In the genomic region with DNA sequence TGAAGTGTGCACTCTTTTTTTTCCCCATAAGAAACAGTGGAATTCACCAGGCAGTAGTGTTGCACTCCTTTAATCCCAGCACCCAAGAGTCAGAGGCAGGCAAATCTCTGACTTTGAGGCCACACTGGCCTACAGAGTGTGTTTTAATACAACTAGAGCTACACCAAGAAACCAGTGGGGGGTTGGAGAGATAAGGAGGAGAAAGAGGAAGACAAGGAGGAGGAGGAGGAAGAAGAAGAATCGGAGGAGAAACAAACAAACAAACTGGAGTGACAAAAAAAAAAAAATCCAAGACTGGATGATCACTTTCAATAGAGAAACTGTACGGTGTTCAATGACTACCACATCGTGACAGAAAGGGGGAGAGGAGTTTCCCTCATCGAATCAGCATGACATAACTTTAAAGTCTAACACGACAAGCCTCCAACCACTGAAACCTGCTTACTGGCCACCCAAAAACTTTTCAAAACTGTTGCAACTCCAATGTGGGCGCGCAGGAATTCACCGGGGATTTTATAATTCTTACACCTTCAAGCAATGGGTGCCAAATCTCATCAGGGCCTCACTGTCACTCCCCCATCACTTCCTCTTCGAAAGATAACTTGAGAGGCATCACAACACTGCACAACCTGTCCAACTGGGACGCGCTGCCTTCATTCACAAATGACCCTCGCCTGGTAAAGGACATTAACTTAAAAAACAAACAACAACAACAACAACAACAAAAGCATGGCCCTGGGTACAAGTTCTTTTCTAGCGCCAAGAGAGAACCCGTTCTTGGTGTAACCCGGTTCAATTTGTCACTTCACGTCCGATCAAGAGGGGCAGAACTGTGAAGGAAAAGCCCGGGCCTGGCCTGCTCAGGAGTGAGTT, we compare ENCODE assay signal across 8 mouse cellular contexts. TPM values are rescaled to one million over a fixed set of nuclear protein-coding genes. Genes with fewer than 3 reads are reported as not detected.
A peak's percentile ranks its signal among the peaks of the same experiment; 100 is the strongest.
DNase-seq lines count a peak whose midpoint lies in the region; ATAC-seq and TF ChIP-seq lines count a peak whose summit lies in the region.

No protein-coding gene starts in this region.

- H3K4me3 ChIP-seq in lung, embryonic 15.5 days: peak overlapping the region; percentile 85
- H3K4me3 ChIP-seq in bone marrow, adult 2 months (replicated peaks; ENCODE audit: control insufficient read depth, low read depth, low read length): peak overlapping the region; percentile 76
- H3K4me3 ChIP-seq in heart, embryonic 16.5 days (ENCODE audit: low read length): peak overlapping the region; percentile 79
- peak overlapping the region; percentile 70 for H3K4me3 ChIP-seq in limb, embryonic 14.5 days (replicated peaks; ENCODE audit: low read length)
- peak overlapping the region; percentile 91 for H3K4me3 ChIP-seq in neural tube, embryonic 12.5 days

- H3K4me1 ChIP-seq in lung, embryonic 15.5 days: peaks cover 44% of the 10 kb centered on the region
- H3K4me1 ChIP-seq in bone marrow, adult 2 months (ENCODE audit: control insufficient read depth, insufficient read depth, low read length): no peaks in the 10 kb centered on the region; the same call in 1 of the 2 replicates
- peaks cover 34% of the 10 kb centered on the region for H3K4me1 ChIP-seq in heart, embryonic 16.5 days (ENCODE audit: control insufficient read depth, insufficient read depth, low read length)
- H3K4me1 ChIP-seq in limb, embryonic 14.5 days (ENCODE audit: control insufficient read depth, insufficient read depth, low read length): peaks cover 47% of the 10 kb centered on the region
- H3K4me1 ChIP-seq in neural tube, embryonic 12.5 days: peaks cover 29% of the 10 kb centered on the region

- no peaks in the 10 kb centered on the region for H3K9me3 ChIP-seq in lung, embryonic 15.5 days
- H3K9me3 ChIP-seq in heart, embryonic 16.5 days (replicated peaks; ENCODE audit: control insufficient read depth, low read length): peaks cover 4% of the 10 kb centered on the region; the same call in 1 of the 2 replicates
- no peaks in the 10 kb centered on the region for H3K9me3 ChIP-seq in limb, embryonic 14.5 days (ENCODE audit: control insufficient read depth, low read length)
- no peaks in the 10 kb centered on the region for H3K9me3 ChIP-seq in neural tube, embryonic 12.5 days

- intact Hi-C loops in left cerebral cortex, postnatal 36 days (cut with DNase I): no loop called here

- DNase-seq in lung, postnatal 25 days (ENCODE audit: low spot score): no peak
- DNase-seq in limb, embryonic 14.5 days (ENCODE audit: low spot score): no peak
- no peak for DNase-seq in left cerebral cortex, postnatal 36 days (ENCODE audit: low spot score in 2 of 2)
- DNase-seq in layer of hippocampus, adult 11-12 months (ENCODE audit: low spot score): no peak

- H3K36me3 ChIP-seq in lung, embryonic 15.5 days: no peaks in the 10 kb centered on the region
- H3K36me3 ChIP-seq in heart, embryonic 16.5 days (ENCODE audit: control insufficient read depth, insufficient read depth): no peaks in the 10 kb centered on the region
- H3K36me3 ChIP-seq in limb, embryonic 14.5 days (ENCODE audit: control insufficient read depth, insufficient read depth, low read length): no peaks in the 10 kb centered on the region
- no peaks in the 10 kb centered on the region for H3K36me3 ChIP-seq in neural tube, embryonic 12.5 days

- peak overlapping the region; percentile 80 for H3K4me2 ChIP-seq in lung, embryonic 15.5 days
- H3K4me2 ChIP-seq in heart, embryonic 16.5 days (ENCODE audit: low read depth, low read length): peak overlapping the region; percentile 84
- H3K4me2 ChIP-seq in limb, embryonic 14.5 days (replicated peaks; ENCODE audit: low read depth, low read length, severe bottlenecking): peak overlapping the region; percentile 91
- H3K4me2 ChIP-seq in neural tube, embryonic 12.5 days (replicated peaks): peak overlapping the region; percentile 82

- H3K27ac ChIP-seq in lung, embryonic 15.5 days: peak overlapping the region; percentile 95
- peak overlapping the region; percentile 92 for H3K27ac ChIP-seq in bone marrow, adult 2 months (ENCODE audit: control insufficient read depth, insufficient read depth, low read depth, low read length, poor library complexity)
- H3K27ac ChIP-seq in heart, embryonic 16.5 days (ENCODE audit: low read length): peak overlapping the region; percentile 96
- peak overlapping the region; percentile 88 for H3K27ac ChIP-seq in limb, embryonic 14.5 days (replicated peaks; ENCODE audit: low read depth, low read length)
- H3K27ac ChIP-seq in neural tube, embryonic 12.5 days: peak overlapping the region; percentile 86; the same call in 1 of the 2 replicates

- ATAC-seq in lung, embryonic 15.5 days (ENCODE audit: borderline replicate concordance, extremely low read depth, low FRiP score, low TSS enrichment): peak; percentile 1; the same call in 1 of the 2 replicates
- 0 out of 2 replicates have a peak, but pooled peaks have one; percentile 4 for ATAC-seq in heart, embryonic 16.5 days (replicated peaks; ENCODE audit: extremely low read depth, insufficient read depth, low FRiP score)
- ATAC-seq in limb, embryonic 14.5 days (ENCODE audit: low FRiP score, low read depth): 0 out of 2 replicates have a peak, but pooled peaks have one; percentile 1
- 0 out of 2 replicates have a peak, but pooled peaks have one; percentile 3 for ATAC-seq in neural tube, embryonic 12.5 days (ENCODE audit: low FRiP score, low read depth)

- TF ChIP-seq POLR2A in bone marrow, adult 2 months (IDR thresholded peaks at IDR 0.05; ENCODE audit: borderline replicate concordance, control insufficient read depth, low read depth, low read length): no peak
- no peak for TF ChIP-seq POLR2A in limb, embryonic 14.5 days (IDR thresholded peaks at IDR 0.05; ENCODE audit: borderline replicate concordance, extremely low read depth, insufficient read depth, insufficient read length)

- 5% methylated on average over 18 of the region's 18 CpGs for WGBS in lung, embryonic 15.5 days
- under 1% methylated on average over 18 of the region's 18 CpGs for WGBS in bone marrow, adult 2 months
- whole genome bisulfite sequencing in heart, embryonic 16.5 days: 3% methylated on average over 18 of the region's 18 CpGs
- 7% methylated on average over 18 of the region's 18 CpGs for WGBS in limb, embryonic 14.5 days
- WGBS in neural tube, embryonic 12.5 days: 11% methylated on average over 18 of the region's 18 CpGs

- H3K9ac ChIP-seq in lung, embryonic 15.5 days: peak overlapping the region; percentile 86
- peak overlapping the region; percentile 95 for H3K9ac ChIP-seq in heart, embryonic 16.5 days (ENCODE audit: low read length)
- peak overlapping the region; percentile 91 for H3K9ac ChIP-seq in limb, embryonic 14.5 days (ENCODE audit: low read depth, low read length, severe bottlenecking)
- H3K9ac ChIP-seq in neural tube, embryonic 12.5 days: peak overlapping the region; percentile 96

- H3K27me3 ChIP-seq in lung, embryonic 15.5 days: no peaks in the 10 kb centered on the region
- H3K27me3 ChIP-seq in heart, embryonic 16.5 days (ENCODE audit: control insufficient read depth, insufficient read depth, low read length): no peaks in the 10 kb centered on the region
- H3K27me3 ChIP-seq in limb, embryonic 14.5 days (ENCODE audit: control insufficient read depth, insufficient read depth, low read length): no peaks in the 10 kb centered on the region
- no peaks in the 10 kb centered on the region for H3K27me3 ChIP-seq in neural tube, embryonic 12.5 days (replicated peaks)

- TF ChIP-seq CTCF in bone marrow, adult 2 months (IDR thresholded peaks at IDR 0.05; ENCODE audit: control insufficient read depth, insufficient read depth, low read length): no peak

RNA-seq across cellular contexts. Expression of gene Dennd5a, which starts 1.2 kb away (rescaled TPM):
- 35.4 and 38.4 TPM in 2 replicates for polyA plus RNA-seq in lung, embryonic 15.5 days (2015; fragmentation: Nextera tagmentation; extraction: Ambion mirVana)
- polyA plus RNA-seq in bone marrow, adult 2 months (2011; ENCODE audit: insufficient read depth, insufficient read length, low replicate concordance, missing spikeins): 27.2 and 54.9 TPM in 2 replicates
- polyA plus RNA-seq in heart, embryonic 16.5 days (2015; fragmentation: Nextera tagmentation; extraction: Ambion mirVana): 33.6 and 38.8 TPM in 2 replicates
- polyA plus RNA-seq in limb, embryonic 14.5 days (2012; rRNA removed): 112 and 139 TPM in 2 replicates
- 55.3 and 62.6 TPM in 2 replicates for polyA plus RNA-seq in limb, embryonic 14.5 days (2014; fragmentation: Nextera tagmentation; extraction: Ambion mirVana)
- 65.6 and 69.9 TPM in 2 replicates for polyA plus RNA-seq in neural tube, embryonic 12.5 days (2016; fragmentation: Nextera tagmentation; extraction: Ambion mirVana)
- 100 to 1,000 TPM; 228 to 243 TPM for total RNA-seq in left cerebral cortex, postnatal 36 days (2021)

RNA-seq across cellular contexts. Expression of gene Tmem41b, which starts 27.6 kb away (rescaled TPM):
- polyA plus RNA-seq in lung, embryonic 15.5 days (2015; fragmentation: Nextera tagmentation; extraction: Ambion mirVana): 61.6 and 65.6 TPM in 2 replicates
- 12.1 and 18.8 TPM in 2 replicates for polyA plus RNA-seq in bone marrow, adult 2 months (2011; ENCODE audit: insufficient read depth, insufficient read length, low replicate concordance, missing spikeins)
- 44.0 and 50.6 TPM in 2 replicates for polyA plus RNA-seq in heart, embryonic 16.5 days (2015; fragmentation: Nextera tagmentation; extraction: Ambion mirVana)
- polyA plus RNA-seq in limb, embryonic 14.5 days (2012; rRNA removed): 57.1 and 59.0 TPM in 2 replicates
- 72.0 and 72.4 TPM in 2 replicates for polyA plus RNA-seq in limb, embryonic 14.5 days (2014; fragmentation: Nextera tagmentation; extraction: Ambion mirVana)
- 80.7 TPM in 2 replicates for polyA plus RNA-seq in neural tube, embryonic 12.5 days (2016; fragmentation: Nextera tagmentation; extraction: Ambion mirVana)
- total RNA-seq in left cerebral cortex, postnatal 36 days (2021): 10 to 100 TPM; 51.4 to 56.6 TPM

RNA-seq across cellular contexts. Expression of gene Ipo7, which starts 59.0 kb away (rescaled TPM):
- polyA plus RNA-seq in lung, embryonic 15.5 days (2015; fragmentation: Nextera tagmentation; extraction: Ambion mirVana): 45.6 and 46.2 TPM in 2 replicates
- polyA plus RNA-seq in bone marrow, adult 2 months (2011; ENCODE audit: insufficient read depth, insufficient read length, low replicate concordance, missing spikeins): 49.4 and 54.4 TPM in 2 replicates
- polyA plus RNA-seq in heart, embryonic 16.5 days (2015; fragmentation: Nextera tagmentation; extraction: Ambion mirVana): 41.2 and 41.7 TPM in 2 replicates
- 40.2 and 49.2 TPM in 2 replicates for polyA plus RNA-seq in limb, embryonic 14.5 days (2012; rRNA removed)
- 17.4 and 18.1 TPM in 2 replicates for polyA plus RNA-seq in limb, embryonic 14.5 days (2014; fragmentation: Nextera tagmentation; extraction: Ambion mirVana)
- polyA plus RNA-seq in neural tube, embryonic 12.5 days (2016; fragmentation: Nextera tagmentation; extraction: Ambion mirVana): 45.5 and 45.7 TPM in 2 replicates
- 100 to 1,000 TPM in 1 of 2 experiments, 10 to 100 TPM in 1; 92.1 to 100 TPM for total RNA-seq in left cerebral cortex, postnatal 36 days (2021)
